Mouse (Mus musculus): Measurements from ENCODE around the gene Prkcq. TPM values are rescaled to one million over a fixed set of nuclear protein-coding genes. Genes with fewer than 3 reads are reported as not detected.

The Prkcq gene
- polyA plus RNA-seq, 1 experiment = 5.1 TPM

DNA sequence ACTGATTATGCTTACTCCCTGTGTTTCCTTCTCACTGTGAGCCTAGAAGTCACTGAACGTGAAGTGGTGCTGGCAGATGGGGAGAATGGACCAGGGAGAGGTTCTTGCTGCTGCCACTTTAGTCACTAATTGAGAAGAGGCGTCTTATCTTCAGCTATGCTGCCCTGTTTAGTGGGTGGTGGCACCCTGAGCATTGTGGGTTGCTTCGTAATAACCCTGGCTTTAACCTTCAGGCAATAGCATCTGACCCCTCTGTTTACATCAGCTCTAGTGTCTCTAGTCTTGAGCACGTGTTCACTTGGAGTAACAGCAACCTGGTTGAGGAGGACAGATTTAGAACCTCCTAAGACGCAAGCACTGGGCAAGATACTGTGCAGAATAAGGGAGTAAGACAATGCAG is 44.9 kb downstream of the Prkcq start:
- no peak for TF ChIP-seq CTCF (conservative IDR thresholded peaks at IDR 0.05; ENCODE audit: insufficient read depth, insufficient read length, low read depth, low read length)
- no peak for TF ChIP-seq POLR2A (IDR thresholded peaks at IDR 0.05; ENCODE audit: low read depth, low read length)
- Histone ChIP-seq H3K4me1 (ENCODE audit: control insufficient read depth, insufficient read depth, low read length) (0 out of 2 replicates have a peak, but pooled peaks cover 3% of the 10 kb centered on the region), H3K27ac (ENCODE audit: insufficient read depth, low read depth, low read length) (no peak overlapping the region), H3K36me3 (ENCODE audit: control insufficient read depth, insufficient read depth, low read length) (no peaks in the 10 kb centered on the region), H3K27me3 (replicated peaks; ENCODE audit: control insufficient read depth, insufficient read depth, low read length) (no peaks in the 10 kb centered on the region), H3K4me3 (ENCODE audit: insufficient read depth, low read depth, low read length) (no peak overlapping the region)
- no peak for DNase-seq
- WGBS = 88% methylated on average over 5 of the region's 5 CpGs

DNA sequence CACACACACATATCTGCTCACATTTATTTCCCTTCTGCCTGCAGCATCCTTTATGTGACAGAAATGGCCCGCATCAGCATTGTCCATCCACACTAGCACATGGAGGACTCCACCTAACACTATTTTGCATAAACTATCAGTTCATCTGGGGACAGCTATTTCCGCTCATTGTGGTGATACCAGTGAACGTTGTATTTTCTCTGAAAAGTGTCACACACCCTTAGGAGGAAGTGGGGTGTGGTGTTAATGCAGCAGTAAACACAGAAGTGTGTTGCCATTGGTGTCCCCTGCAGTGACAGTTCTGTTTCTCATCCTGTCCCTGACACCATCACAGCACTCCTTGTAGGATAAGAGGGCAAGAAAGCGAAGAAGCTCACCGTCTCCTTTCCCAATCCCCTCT is 46.2 kb downstream of the Prkcq start:
- Histone ChIP-seq H3K27me3 (replicated peaks; ENCODE audit: control insufficient read depth, insufficient read depth, low read length) (no peaks in the 10 kb centered on the region), H3K27ac (ENCODE audit: insufficient read depth, low read depth, low read length) (peak overlapping the region; percentile 56; the same call in 1 of the 2 replicates), H3K4me1 (ENCODE audit: control insufficient read depth, insufficient read depth, low read length) (no peaks in the 10 kb centered on the region), H3K4me3 (ENCODE audit: insufficient read depth, low read depth, low read length) (no peak overlapping the region), H3K36me3 (ENCODE audit: control insufficient read depth, insufficient read depth, low read length) (no peaks in the 10 kb centered on the region)
- 69% methylated on average over 5 of the region's 5 CpGs for WGBS
- no peak for TF ChIP-seq CTCF (conservative IDR thresholded peaks at IDR 0.05; ENCODE audit: insufficient read depth, insufficient read length, low read depth, low read length)
- TF ChIP-seq POLR2A (IDR thresholded peaks at IDR 0.05; ENCODE audit: low read depth, low read length) = no peak
- DNase-seq = peak; percentile 65

DNA sequence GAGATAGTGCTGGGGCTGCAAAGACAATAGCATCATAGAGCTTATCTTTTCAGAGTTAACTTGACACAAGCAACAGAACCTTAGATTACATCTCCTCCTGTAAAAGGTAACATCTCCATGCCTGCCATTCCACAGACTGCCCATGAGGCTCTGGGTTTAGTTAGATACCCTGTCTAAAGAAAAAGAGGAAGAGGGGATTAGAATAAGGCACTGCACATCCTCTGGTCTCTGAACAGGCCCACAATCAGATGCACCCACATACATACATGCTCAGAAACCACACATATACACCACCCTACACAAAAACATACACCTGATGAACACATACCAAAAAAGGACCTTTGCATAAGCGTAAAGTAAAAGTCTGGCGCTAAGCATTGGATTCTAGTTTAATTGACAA is 47.4 kb downstream of the Prkcq start:
- 98% methylated on average over 2 of the region's 2 CpGs for WGBS
- no peaks in the 10 kb centered on the region for H3K4me1 ChIP-seq (ENCODE audit: control insufficient read depth, insufficient read depth, low read length)
- no peak for DNase-seq
- no peak overlapping the region for H3K27ac ChIP-seq (ENCODE audit: insufficient read depth, low read depth, low read length)
- TF ChIP-seq CTCF (conservative IDR thresholded peaks at IDR 0.05; ENCODE audit: insufficient read depth, insufficient read length, low read depth, low read length) (no peak), POLR2A (IDR thresholded peaks at IDR 0.05; ENCODE audit: low read depth, low read length) (no peak)
- H3K4me3 ChIP-seq (ENCODE audit: insufficient read depth, low read depth, low read length) = no peak overlapping the region
- H3K27me3 ChIP-seq (replicated peaks; ENCODE audit: control insufficient read depth, insufficient read depth, low read length) = no peaks in the 10 kb centered on the region
- H3K36me3 ChIP-seq (ENCODE audit: control insufficient read depth, insufficient read depth, low read length) = no peaks in the 10 kb centered on the region

DNA sequence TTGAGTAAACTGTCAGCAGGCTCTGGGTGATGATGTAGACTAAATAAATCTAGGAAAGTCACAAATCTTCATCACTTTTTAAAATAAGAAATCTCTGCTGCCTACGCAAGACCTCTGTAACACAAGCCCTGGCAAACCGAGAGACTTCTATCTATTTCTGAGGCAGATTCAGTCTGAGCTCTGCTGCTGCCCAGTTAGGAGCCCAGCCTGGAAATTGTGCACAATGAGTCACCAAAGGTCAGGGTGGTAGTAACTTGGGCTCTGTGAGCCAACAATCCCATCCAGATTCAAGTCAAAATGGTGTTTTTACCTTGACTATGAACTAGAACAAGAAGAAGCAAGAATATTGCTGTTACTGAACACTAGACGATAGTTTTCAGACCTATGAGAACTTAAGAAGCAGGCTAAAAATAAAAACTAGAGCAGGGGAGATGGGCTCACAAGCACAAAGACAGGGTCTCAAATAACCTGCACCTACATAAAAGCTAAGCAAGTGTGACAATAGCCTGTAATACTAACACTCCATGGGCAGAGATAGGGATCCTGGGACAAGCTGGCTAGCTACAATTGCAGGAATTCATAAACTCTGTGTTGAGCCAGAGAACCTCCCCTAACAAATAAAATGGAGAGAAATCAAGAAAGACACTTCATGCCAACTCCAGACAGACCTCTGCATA is 53.0 kb downstream of the Prkcq start:
- DNase-seq = no peak

DNA sequence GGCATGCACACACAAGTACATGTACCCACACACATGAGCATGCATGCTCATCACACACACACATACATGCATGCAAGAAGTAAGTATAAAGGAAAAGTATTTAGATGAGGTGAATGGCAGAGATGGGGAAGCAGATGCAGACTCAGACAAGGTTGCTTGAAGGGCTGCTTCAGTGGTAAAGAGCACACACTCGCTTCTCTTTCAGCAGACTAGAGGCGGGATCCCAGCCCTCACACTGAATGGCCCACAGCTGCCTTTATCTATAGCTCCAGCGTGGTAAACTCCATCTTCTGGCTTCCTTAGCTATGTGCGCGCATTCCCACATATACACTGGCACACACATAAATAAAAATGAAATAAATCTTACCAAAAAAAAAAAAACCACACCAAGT is 53.6 kb downstream of the Prkcq start:
- H3K27ac ChIP-seq (ENCODE audit: insufficient read depth, low read depth, low read length) = no peak overlapping the region
- TF ChIP-seq CTCF (conservative IDR thresholded peaks at IDR 0.05; ENCODE audit: insufficient read depth, insufficient read length, low read depth, low read length) (no peak), POLR2A (IDR thresholded peaks at IDR 0.05; ENCODE audit: low read depth, low read length) (no peak)
- DNase-seq = no peak
- WGBS = 83% methylated on average over 5 of the region's 5 CpGs
- no peaks in the 10 kb centered on the region for H3K4me1 ChIP-seq (ENCODE audit: control insufficient read depth, insufficient read depth, low read length)
- H3K36me3 ChIP-seq (ENCODE audit: control insufficient read depth, insufficient read depth, low read length) = no peaks in the 10 kb centered on the region
- no peak overlapping the region for H3K4me3 ChIP-seq (ENCODE audit: insufficient read depth, low read depth, low read length)
- H3K27me3 ChIP-seq (replicated peaks; ENCODE audit: control insufficient read depth, insufficient read depth, low read length) = no peaks in the 10 kb centered on the region

More for the DNA sequence above, 53.0 kb downstream of the Prkcq start:
- H3K4me1 ChIP-seq (ENCODE audit: control insufficient read depth, insufficient read depth, low read length) = no peaks in the 10 kb centered on the region
- WGBS = 86% methylated on average over 3 of the region's 3 CpGs
- no peak overlapping the region for H3K27ac ChIP-seq (ENCODE audit: insufficient read depth, low read depth, low read length)
- no peaks in the 10 kb centered on the region for H3K27me3 ChIP-seq (replicated peaks; ENCODE audit: control insufficient read depth, insufficient read depth, low read length)
- TF ChIP-seq POLR2A (IDR thresholded peaks at IDR 0.05; ENCODE audit: low read depth, low read length) = no peak
- H3K36me3 ChIP-seq (ENCODE audit: control insufficient read depth, insufficient read depth, low read length) = no peaks in the 10 kb centered on the region
- no peak overlapping the region for H3K4me3 ChIP-seq (ENCODE audit: insufficient read depth, low read depth, low read length)

DNA sequence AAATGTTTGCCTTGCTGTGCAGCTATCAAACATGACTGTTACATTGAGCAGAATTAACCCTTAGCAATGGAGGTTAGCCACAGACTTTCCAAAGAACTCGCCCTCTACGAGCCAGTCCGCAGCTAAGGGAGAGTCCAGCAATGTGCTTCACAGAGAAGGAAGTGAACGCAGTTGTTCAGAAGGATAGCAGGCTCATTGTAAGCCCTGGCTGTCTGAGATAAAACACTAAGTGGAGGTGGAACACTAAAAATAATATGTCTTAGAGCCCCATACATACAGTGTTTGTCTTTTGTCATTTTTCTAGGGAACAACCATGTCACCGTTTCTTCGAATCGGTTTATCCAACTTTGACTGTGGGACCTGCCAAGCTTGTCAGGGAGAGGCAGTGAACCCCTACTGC is 54.6 kb downstream of the Prkcq start:
- Histone ChIP-seq H3K27ac (ENCODE audit: insufficient read depth, low read depth, low read length) (no peak overlapping the region), H3K36me3 (ENCODE audit: control insufficient read depth, insufficient read depth, low read length) (no peaks in the 10 kb centered on the region), H3K4me3 (ENCODE audit: insufficient read depth, low read depth, low read length) (no peak overlapping the region), H3K27me3 (replicated peaks; ENCODE audit: control insufficient read depth, insufficient read depth, low read length) (no peaks in the 10 kb centered on the region), H3K4me1 (ENCODE audit: control insufficient read depth, insufficient read depth, low read length) (no peaks in the 10 kb centered on the region)
- TF ChIP-seq POLR2A (IDR thresholded peaks at IDR 0.05; ENCODE audit: low read depth, low read length) = no peak
- TF ChIP-seq CTCF (conservative IDR thresholded peaks at IDR 0.05; ENCODE audit: insufficient read depth, insufficient read length, low read depth, low read length) = no peak
- 93% methylated on average over 7 of the region's 7 CpGs for WGBS
- no peak for DNase-seq

DNA sequence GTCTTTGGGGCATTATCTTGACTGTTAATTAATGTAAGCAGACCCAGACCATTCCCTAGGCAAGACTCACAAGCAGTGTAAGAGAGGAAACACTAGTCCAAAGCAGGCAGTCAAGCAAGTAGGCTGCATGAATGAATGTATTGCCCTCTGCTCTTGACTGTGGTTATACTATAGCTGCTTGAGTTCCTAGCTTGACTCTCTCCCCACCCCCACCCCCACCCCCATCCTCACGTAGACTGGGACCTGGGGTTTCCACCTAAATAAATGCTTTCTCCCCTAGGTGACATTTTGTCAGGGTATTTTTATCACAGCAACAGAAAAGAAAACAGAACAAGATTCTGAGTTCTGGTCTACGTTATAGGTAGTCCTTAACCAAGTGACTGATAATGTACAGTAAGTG is 57.2 kb downstream of the Prkcq start:
- TF ChIP-seq POLR2A (IDR thresholded peaks at IDR 0.05; ENCODE audit: low read depth, low read length) (no peak), CTCF (conservative IDR thresholded peaks at IDR 0.05; ENCODE audit: insufficient read depth, insufficient read length, low read depth, low read length) (no peak)
- Histone ChIP-seq H3K4me1 (ENCODE audit: control insufficient read depth, insufficient read depth, low read length) (no peaks in the 10 kb centered on the region), H3K27me3 (replicated peaks; ENCODE audit: control insufficient read depth, insufficient read depth, low read length) (no peaks in the 10 kb centered on the region), H3K36me3 (ENCODE audit: control insufficient read depth, insufficient read depth, low read length) (no peaks in the 10 kb centered on the region), H3K4me3 (ENCODE audit: insufficient read depth, low read depth, low read length) (no peak overlapping the region), H3K27ac (ENCODE audit: insufficient read depth, low read depth, low read length) (no peak overlapping the region)
- DNase-seq = no peak
- WGBS = 78% methylated on average over 2 of the region's 2 CpGs

All from kidney, adult 2 months (tissue).